Mouse (Mus musculus) brain, embryonic 14.5 days (tissue): ENCODE data around the gene Tns2. TPM values are rescaled to one million over a fixed set of nuclear protein-coding genes. Genes with fewer than 3 reads are reported as not detected.
"Not testable (repeated sequence)": the region's sequence is repeated elsewhere in the genome, so short reads cannot be mapped to it uniquely, and the experiment has no call there.

ENCODE experiments used
- DNase-seq: peaks from one replicate; pipeline ENCODE4 v3.0.0-alpha.2; 2011; ENCODE audit warnings: low read depth
- CTCF ChIP-seq: fragments of 200-500 bp; IDR thresholded peaks from 2 replicates; pipeline ENCODE4 v1.5.1; 2012; ENCODE audit warnings: inconsistent platforms, mild to moderate bottlenecking, moderate library complexity, borderline replicate concordance; ENCODE audit not compliant: insufficient read depth, insufficient read length; ENCODE audit errors: extremely low read depth
- POLR2A ChIP-seq: fragments of 200-500 bp; IDR thresholded peaks from 2 replicates; pipeline ENCODE4 v1.6.1; 2012; ENCODE audit warnings: mild to moderate bottlenecking, inconsistent platforms, borderline replicate concordance; ENCODE audit not compliant: poor library complexity, insufficient read depth, insufficient read length, severe bottlenecking; ENCODE audit errors: extremely low read depth
- polyA plus RNA-seq: library from polyadenylated mRNA; depleted of rRNA; stranded (reverse); fragments of >200 nt; gene quantifications from 2 replicates; pipeline ENCODE4 v1.2.3, GENCODE M21; 2012

The Tns2 gene
- polyA plus RNA-seq, 1 experiment, result 18.8 TPM

DNA sequence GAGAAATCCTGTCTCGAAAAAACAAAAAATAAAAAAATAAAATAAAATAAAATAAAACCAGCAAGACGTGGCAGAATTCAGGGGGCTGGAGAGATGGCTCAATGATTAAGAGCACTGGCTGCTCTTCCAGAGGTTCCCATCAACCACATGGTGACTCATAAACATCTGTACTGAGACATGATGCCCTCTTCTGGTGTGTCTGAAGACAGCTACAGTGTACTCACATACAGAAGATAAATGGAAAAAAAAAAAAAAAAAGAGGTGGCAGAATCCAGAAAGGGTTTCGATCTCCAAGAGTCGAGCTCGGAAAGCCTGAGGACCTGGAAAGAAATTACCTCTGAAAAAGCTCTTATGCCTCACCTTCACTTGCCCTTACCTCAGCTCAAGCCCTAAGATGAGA, 40.9 kb downstream of the Tns2 start:
- DNase-seq, result no peak
- TF ChIP-seq CTCF, result no peak
- no peak for TF ChIP-seq POLR2A

DNA sequence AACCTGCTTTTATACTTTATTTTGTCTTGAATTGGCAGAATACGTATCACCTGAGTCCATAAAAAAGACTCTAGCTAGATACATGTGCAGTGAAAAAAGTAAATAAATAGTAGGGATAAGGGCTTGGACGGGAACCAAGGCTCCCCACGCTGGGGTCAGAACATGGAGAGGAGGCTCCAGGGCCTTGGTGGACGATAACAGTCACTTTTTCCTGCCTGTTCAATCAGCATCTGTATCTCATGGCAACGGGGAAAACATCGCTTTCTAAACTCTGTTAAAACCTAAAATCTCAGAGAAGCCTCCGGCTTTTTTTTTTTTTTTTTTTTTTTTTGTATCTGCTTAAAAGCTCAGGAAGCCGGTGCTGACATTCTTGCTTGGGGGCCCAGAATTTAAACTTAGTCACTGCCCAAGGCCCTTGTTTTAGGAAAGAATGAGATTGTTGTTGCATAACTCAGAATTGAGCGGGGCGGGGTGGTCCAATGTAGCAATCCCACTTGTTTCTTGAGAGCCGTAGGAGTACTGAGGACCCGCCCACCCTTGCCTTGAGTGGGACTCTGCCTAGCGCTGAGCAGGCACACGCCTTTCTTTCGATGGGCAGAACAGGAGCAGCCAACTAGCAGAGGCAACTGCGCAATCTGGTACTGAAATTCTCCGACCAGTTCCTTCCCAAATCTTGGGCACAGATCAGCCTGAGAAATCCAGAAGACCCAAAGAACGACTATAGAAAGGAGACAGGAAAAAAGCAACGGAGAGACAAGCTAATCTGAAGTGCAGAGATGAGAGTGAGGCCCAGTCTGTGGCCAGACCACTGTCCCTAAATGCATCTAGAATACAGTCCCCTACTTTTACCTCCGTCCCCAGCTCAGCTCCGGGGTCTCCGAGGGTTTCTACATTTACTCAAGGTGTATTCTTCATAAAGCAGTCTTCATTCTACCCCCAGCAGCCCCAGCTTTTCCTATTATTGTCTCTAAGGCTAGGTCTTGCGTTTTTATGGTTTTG, 43.0 kb downstream of the Tns2 start:
- TF ChIP-seq CTCF (no peak), POLR2A (no peak)
- DNase-seq, result peak; percentile 19

DNA sequence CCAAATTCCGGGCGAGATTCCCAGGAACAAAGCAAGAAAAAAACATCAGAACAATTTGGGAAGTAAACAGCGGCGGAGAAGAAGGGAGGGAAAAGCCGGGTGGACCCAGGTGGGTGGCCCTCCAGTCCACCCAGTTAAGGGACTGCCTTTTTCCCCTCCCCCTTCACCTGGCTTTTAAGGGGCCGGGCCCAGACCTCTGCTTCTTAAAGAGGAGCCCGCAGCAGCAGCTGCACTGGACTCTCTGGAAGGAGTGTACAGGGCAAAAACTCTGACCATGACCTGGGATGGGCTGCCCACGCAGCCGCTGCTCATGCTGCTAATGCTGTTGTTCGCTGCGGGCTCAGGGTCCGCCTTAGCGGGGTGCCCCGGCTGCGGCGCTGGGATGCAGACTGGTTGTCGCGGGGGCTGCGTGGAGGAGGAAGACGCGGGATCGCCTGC, 44.1 kb downstream of the Tns2 start, which contains the start of gene Igfbp6:
Igfbp6 (plus strand) TSS at position 89 of the 438 bp plus-strand sequence.
- TF ChIP-seq POLR2A, result no peak
- no peak for DNase-seq

DNA sequence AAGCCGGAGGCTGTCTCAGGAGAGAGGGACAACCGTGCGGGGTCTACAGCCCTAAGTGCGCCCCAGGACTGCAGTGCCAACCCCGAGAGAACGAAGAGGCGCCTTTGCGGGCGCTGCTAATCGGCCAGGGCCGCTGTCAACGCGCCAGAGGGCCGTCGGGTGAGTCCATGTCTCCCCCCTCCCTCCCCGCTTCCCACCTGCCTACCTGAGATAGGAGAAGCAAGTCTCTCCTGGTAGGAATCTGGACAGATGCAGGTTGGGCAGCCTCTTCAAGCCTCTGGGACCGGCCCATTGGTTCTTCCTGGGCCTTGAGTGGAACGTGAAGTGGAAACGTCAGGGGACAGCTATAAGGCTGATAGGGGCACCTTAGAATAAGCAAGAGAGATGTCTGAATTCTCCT, 44.5 kb downstream of the Tns2 start:
- TF ChIP-seq POLR2A (no peak), CTCF (no peak)
- DNase-seq, result no peak

DNA sequence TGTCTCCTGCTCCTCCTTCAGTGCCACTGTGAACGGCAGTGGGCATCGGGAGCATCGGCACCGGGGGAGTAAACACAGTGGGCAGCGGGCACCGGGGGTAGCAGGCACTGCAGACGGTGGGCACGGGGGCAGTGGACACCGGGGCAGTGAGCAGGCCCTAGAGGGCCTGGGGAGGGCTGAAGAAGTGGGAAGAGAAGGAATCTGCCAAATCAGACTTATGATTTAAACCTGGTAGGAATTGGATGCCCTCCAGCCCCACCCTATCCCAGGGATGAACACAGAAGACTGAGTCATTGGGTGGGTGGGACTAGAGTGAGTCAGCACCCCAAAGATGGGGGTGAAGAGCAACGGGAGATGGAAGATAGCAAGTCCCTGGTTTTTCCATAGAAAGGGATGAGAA, 45.1 kb downstream of the Tns2 start:
- TF ChIP-seq CTCF, result no peak
- no peak for TF ChIP-seq POLR2A
- DNase-seq, result no peak

DNA sequence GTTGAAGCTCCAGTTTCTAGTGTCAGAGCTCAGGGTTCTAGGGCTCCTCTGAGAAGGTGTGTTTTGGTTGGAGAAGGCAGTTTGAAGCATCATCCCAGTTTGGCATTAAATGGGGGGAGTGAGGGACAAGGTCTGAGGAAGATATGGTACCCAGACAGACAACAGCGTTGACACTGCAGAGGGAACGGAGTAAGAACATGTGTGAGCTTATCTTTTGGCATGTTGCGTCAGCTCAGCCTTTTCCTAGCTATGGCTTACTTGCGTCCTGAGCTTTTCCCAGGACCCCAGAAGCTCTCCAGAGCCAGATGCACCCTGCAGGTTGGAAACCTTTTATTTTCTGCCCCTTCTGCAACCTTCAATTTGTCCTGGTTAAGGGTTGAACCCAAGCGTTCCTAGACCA, 45.9 kb downstream of the Tns2 start:
- DNase-seq, result no peak
- TF ChIP-seq CTCF (no peak), POLR2A (no peak)

DNA sequence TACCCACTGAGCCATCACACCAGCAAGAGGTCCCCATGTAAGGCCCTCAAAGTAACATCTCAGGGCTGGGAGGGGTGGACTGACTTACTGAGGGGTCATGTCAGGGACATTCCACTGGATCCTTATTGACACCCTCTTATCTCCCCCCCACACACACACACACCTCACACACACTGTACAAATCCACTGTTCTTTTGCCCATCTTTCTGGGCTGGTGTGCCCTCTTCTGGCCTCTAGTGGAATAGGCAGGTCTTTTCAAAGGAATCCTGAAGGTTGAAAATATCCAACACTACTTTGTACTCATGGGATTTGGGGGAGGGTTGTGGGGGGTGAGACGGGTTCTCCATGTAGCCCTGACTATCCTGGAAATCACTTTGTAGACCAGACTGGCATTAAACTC, 46.7 kb downstream of the Tns2 start:
- DNase-seq, result peak; percentile 57
- TF ChIP-seq POLR2A (no peak), CTCF (peak; percentile 75; the same call in 1 of the 2 replicates)

DNA sequence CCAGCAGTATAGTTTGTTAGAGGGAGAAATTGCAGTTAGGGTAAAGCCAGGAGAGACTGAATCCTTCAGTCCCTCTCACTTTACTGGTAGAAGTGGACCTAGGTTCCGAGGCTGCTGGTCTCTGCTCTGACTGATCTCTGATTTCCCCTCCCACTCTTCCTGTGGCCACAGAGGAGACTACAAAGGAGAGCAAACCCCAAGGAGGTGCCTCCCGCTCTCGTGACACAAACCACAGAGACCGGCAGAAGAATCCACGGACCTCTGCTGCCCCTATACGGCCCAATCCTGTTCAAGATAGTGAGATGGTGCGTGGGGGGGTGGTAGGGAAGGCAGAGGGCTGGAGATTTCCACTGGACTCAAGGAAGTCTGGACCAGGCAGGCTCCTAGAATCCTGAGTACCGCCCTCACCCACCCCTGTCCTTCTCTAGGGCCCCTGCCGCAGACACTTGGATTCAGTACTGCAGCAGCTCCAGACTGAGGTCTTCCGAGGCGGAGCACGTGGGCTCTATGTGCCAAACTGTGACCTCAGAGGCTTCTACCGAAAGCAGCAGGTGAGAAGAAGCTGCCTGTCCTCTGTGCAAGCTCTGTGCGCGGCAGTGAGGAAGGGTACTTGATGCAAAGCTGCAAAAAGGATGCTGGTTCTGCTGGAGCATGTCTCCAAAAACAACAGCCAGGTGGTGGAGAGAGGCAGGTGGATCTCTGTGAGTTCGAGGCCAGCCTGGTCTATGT, 47.6 kb downstream of the Tns2 start:
- no peak for DNase-seq
- TF ChIP-seq CTCF, result no peak
- TF ChIP-seq POLR2A, result no peak

DNA sequence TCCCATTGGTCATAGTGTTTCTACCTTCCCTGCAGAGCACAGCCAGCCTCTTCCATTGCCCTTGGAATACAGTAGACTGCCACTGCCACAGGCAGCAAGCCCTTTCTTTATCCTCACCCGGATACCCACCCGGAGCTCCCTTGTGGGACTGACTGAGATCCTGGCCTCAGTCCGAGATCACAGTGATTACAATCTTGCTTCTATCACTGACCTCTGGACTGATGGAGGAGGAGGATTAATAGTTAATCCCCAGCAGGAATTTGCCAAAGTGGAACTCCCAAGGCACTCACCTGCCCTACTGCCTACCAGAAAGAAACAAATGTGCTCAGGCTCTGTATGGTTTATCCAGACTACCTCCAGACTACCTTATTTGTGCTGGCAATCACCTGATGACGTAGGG, 49.3 kb downstream of the Tns2 start:
- TF ChIP-seq POLR2A (no peak), CTCF (no peak)
- no peak for DNase-seq

DNA sequence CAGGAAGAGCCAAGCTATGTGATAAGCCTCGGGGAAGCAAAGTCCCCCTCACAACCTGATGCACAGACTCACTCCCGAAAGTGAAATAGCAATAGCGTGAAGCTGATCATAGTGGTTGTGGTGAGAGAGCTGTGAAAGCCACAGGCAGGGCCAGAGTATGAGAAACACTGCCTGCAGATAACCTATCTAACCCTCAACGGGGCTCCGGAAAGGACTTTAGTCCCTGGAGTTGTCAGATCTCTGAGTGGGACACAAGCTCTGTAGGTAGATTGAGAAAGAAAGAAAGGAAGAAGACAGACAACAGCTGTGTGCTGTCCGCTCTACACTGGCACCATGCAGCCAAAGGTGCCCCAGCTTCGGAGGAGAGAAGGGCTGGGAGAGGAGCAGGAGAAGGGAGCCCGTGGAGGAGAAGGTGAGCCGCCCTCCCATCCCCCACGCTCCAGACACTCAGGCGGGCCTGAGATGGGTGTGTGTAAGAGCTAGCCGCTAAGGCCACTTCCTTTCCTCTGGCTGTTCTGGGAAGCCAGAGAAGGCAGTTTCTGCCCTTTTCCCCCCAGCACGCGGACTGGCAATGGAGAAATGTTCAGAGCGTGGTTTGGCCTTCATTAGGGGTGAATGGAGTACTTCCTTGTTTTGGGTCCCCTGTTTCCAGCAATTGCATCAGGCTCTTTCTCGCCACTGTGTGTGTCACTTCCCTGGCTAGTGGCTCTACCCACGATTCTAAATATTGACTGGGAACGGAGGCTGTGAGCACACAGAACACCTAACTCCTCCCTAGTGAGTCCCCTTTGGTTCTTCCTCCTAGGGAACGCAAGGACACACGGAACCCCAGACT, 50.3 kb downstream of the Tns2 start, which contains the start of gene Soat2:
Soat2 (plus strand) TSS at position 226 of the 835 bp plus-strand sequence.
- TF ChIP-seq POLR2A (no peak), CTCF (no peak)
- DNase-seq, result no peak

DNA sequence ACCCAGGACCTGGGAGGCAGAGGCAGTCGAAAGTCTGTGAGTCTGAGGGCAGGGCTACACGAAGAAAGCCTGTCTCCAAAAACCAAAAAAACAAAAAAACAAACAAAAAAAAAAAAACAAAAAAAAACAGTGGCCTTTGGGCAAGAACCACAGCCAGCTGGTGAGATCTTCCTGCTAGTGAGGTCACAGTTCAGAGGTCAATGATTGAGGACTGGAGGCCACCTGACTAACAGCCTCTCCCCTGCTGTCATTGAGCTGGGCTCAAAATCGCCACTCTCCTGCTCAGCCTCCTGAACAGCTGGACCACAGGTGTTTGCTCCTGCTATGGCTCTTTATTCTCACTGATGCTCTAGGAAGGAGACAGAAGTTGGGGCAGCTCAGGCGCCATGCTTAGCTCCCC, 52.4 kb downstream of the Tns2 start:
- TF ChIP-seq CTCF, result no peak
- DNase-seq, result no peak

DNA sequence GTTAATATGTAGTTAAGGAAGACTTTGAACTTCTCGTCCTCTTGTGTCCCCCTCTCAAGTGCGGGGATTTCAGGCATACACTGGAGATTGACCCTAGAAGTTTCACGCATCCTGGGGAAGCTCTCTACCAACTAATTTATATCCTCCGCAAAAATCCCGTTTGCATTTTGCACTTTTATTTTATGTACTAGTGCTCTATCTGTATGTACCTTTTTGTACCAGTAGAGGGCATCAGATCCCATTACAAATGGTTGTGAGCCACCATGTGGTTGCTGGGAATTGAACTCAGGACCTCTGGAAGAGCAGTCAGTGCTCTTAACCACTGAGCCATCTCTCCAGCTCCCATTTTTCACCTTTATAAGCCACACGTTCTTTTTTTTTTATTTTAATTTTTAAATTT, 54.8 kb downstream of the Tns2 start:
- DNase-seq, result not testable (repeated sequence)
